In genomic region chr4:44160990-44161689, GRCm38 (mm10) we compare ENCODE assay signal across 11 mouse cellular contexts.
A peak's percentile ranks its signal among the peaks of the same experiment; 100 is the strongest.
DNase-seq lines count a peak whose midpoint lies in the region; ATAC-seq and TF ChIP-seq lines count a peak whose summit lies in the region.
"Had no signal": no experiment of that assay in that cellular context is flagged by ENCODE, and none has a peak within 500 bp of the region (broad histone marks: within the 10 kb centered on the region; RNA-seq: fewer than 3 reads in every experiment).

No protein-coding gene starts in this region.

- no peak overlapping the region for H3K4me3 ChIP-seq in lung, postnatal 0 days (ENCODE audit: low read depth, low read length)
- no peak overlapping the region for H3K4me3 ChIP-seq in liver, adult 2 months (ENCODE audit: insufficient read depth, low read depth, low read length)
- H3K4me3 ChIP-seq in gastrocnemius, adult 2 months = no peak overlapping the region
- H3K4me3 ChIP-seq in midbrain, embryonic 14.5 days (replicated peaks; ENCODE audit: low read depth, low read length) = no peak overlapping the region

- no peak for TF ChIP-seq EP300 in lung, postnatal 0 days (IDR thresholded peaks at IDR 0.05)

- H3K9ac ChIP-seq in lung, postnatal 0 days (replicated peaks; ENCODE audit: low read depth) = no peak overlapping the region
- H3K9ac ChIP-seq in liver, adult 2 months (ENCODE audit: low read depth, low read length) = no peak overlapping the region
- H3K9ac ChIP-seq in midbrain, embryonic 14.5 days (replicated peaks; ENCODE audit: low read length) = no peak overlapping the region
- H3K9ac ChIP-seq: lung, embryonic 14.5 days had no signal

- no peak for TF ChIP-seq CTCF in lung, postnatal 0 days (IDR thresholded peaks at IDR 0.05)
- no peak for TF ChIP-seq CTCF in liver, adult 2 months (IDR thresholded peaks at IDR 0.05; ENCODE audit: low read depth, low read length)
- no peak for TF ChIP-seq CTCF in gastrocnemius, adult 2 months (IDR thresholded peaks at IDR 0.05)

- H3K27ac ChIP-seq in lung, postnatal 0 days (ENCODE audit: low read length) = no peak overlapping the region
- no peak overlapping the region for H3K27ac ChIP-seq in liver, adult 2 months (replicated peaks; ENCODE audit: insufficient read depth, low read depth, low read length)
- no peak overlapping the region for H3K27ac ChIP-seq in gastrocnemius, adult 2 months
- no peak overlapping the region for H3K27ac ChIP-seq in midbrain, embryonic 14.5 days (replicated peaks; ENCODE audit: low read depth, low read length)

- no peak overlapping the region for H3K4me2 ChIP-seq in lung, postnatal 0 days (replicated peaks; ENCODE audit: low read depth, low read length)
- H3K4me2 ChIP-seq in midbrain, embryonic 14.5 days (ENCODE audit: low read length) = no peak overlapping the region
- H3K4me2 ChIP-seq: lung, embryonic 14.5 days had no signal

- no peaks in the 10 kb centered on the region for H3K27me3 ChIP-seq in lung, postnatal 0 days (replicated peaks; ENCODE audit: insufficient read depth, low read length)
- H3K27me3 ChIP-seq in liver, adult 2 months (ENCODE audit: control insufficient read depth, insufficient read depth, low read length) = no peaks in the 10 kb centered on the region
- no peaks in the 10 kb centered on the region for H3K27me3 ChIP-seq in midbrain, embryonic 14.5 days (ENCODE audit: control insufficient read depth, insufficient read depth, low read length)

- peak; percentile 20 for DNase-seq in lung, postnatal 36 days
- DNase-seq in lung, postnatal 0 days (ENCODE audit: low spot score) = no peak
- DNase-seq in liver, adult 2 months (ENCODE audit: extremely low read depth, low read depth, low spot score) = peak; percentile 70
- DNase-seq in testis, postnatal 10 days (ENCODE audit: low spot score) = peak; percentile 46
- DNase-seq in cerebellum, adult 11 months = no peak
- DNase-seq in gastrocnemius, adult 2 months = no peak
- no peak for DNase-seq in midbrain, embryonic 14.5 days
- DNase-seq: kidney, adult 11 months; layer of hippocampus, adult 9-11 months; lung, embryonic 14.5 days had no signal

- peaks cover 5% of the 10 kb centered on the region for H3K4me1 ChIP-seq in lung, postnatal 0 days (ENCODE audit: insufficient read depth, low read depth, low read length)
- no peaks in the 10 kb centered on the region for H3K4me1 ChIP-seq in liver, adult 2 months (ENCODE audit: control insufficient read depth, insufficient read depth, low read length)
- peaks cover 52% of the 10 kb centered on the region for H3K4me1 ChIP-seq in midbrain, embryonic 14.5 days (ENCODE audit: control insufficient read depth, insufficient read depth, low read length)

- TF ChIP-seq POLR2A in liver, adult 2 months (IDR thresholded peaks at IDR 0.05; ENCODE audit: extremely low read depth, insufficient read depth, low read length) = no peak

- H3K9me3 ChIP-seq in lung, postnatal 0 days (ENCODE audit: low read length) = no peaks in the 10 kb centered on the region
- no peaks in the 10 kb centered on the region for H3K9me3 ChIP-seq in midbrain, embryonic 14.5 days (ENCODE audit: control insufficient read depth, low read length)

- intact Hi-C loops in gastrocnemius, adult 2 months (cut with DNase I) = no loop called here

- 55% methylated on average over 13 of the region's 13 CpGs for WGBS in lung, postnatal 0 days
- 53% methylated on average over 13 of the region's 13 CpGs for WGBS in liver, adult 2 months
- 59% methylated on average over 13 of the region's 13 CpGs for WGBS in midbrain, embryonic 14.5 days

- no peak for ATAC-seq in lung, postnatal 0 days
- ATAC-seq in erythroblast, adult 5-6 weeks (replicated peaks; ENCODE audit: low FRiP score, poor library complexity, severe bottlenecking) = 0 out of 2 replicates have a peak, but pooled peaks have one; percentile 42
- no peak for ATAC-seq in midbrain, embryonic 14.5 days (ENCODE audit: low FRiP score, low TSS enrichment)

- peaks cover 4% of the 10 kb centered on the region; the same call in 1 of the 2 replicates for H3K79me2 ChIP-seq in liver, adult 2 months (ENCODE audit: control insufficient read depth, insufficient read depth, low read length)

- no peaks in the 10 kb centered on the region for H3K36me3 ChIP-seq in lung, postnatal 0 days (ENCODE audit: insufficient read depth, low read length)
- H3K36me3 ChIP-seq in liver, adult 2 months (ENCODE audit: control insufficient read depth, insufficient read depth, low read length) = no peaks in the 10 kb centered on the region
- H3K36me3 ChIP-seq in midbrain, embryonic 14.5 days (ENCODE audit: control insufficient read depth, insufficient read depth, low read length) = peaks cover 8% of the 10 kb centered on the region; the same call in 1 of the 2 replicates

Comparison
In these comparisons a context has a peak if more than half of its experiments do, and no peak if none do; other contexts are left out.
1. DNase-seq: peak in lung, postnatal 36 days (single experiment), liver, adult 2 months (single experiment) and testis, postnatal 10 days (single experiment); none in lung, postnatal 0 days (single experiment), cerebellum, adult 11 months (single experiment), gastrocnemius, adult 2 months (single experiment) and midbrain, embryonic 14.5 days (single experiment).